Mouse (Mus musculus): ENCODE measurements at regions not wholly inside any gene's neighbourhood (a gene's known extent, or its start where the extent isn't known, plus 50 kb on each side); places are given as distances from the start of the nearest gene placed in this dataset.

GRCm38 (mm10) chr10:24484101-24484660 is 111.1 kb upstream of the Ccn2 start:
- Histone ChIP-seq H3K36me3 (ENCODE audit: control insufficient read depth, insufficient read depth, low read length) (no peaks in the 10 kb centered on the region), H3K4me1 (replicated peaks; ENCODE audit: control insufficient read depth, insufficient read depth, low read length) (no peaks in the 10 kb centered on the region; the same call in 1 of the 2 replicates), H3K4me3 (ENCODE audit: control insufficient read depth, insufficient read depth, low read length) (no peak overlapping the region), H3K27me3 (ENCODE audit: control insufficient read depth, insufficient read depth, low read length) (no peaks in the 10 kb centered on the region), H3K27ac (ENCODE audit: control insufficient read depth, insufficient read depth, low read length) (no peak overlapping the region)
- TF ChIP-seq POLR2A (IDR thresholded peaks at IDR 0.05; ENCODE audit: control insufficient read depth, extremely low read depth, insufficient read depth, low read length, poor library complexity) (no peak), CTCF (IDR thresholded peaks at IDR 0.05; ENCODE audit: borderline replicate concordance, control insufficient read depth, extremely low read depth, insufficient read depth, low read length, poor library complexity) (no peak)
- WGBS: 90% methylated on average over 5 of the region's 5 CpGs
- no peak for DNase-seq

- Histone ChIP-seq H3K36me3 (ENCODE audit: control insufficient read depth, insufficient read depth, low read length) (no peaks in the 10 kb centered on the region), H3K4me1 (replicated peaks; ENCODE audit: control insufficient read depth, insufficient read depth, low read length) (no peaks in the 10 kb centered on the region; the same call in 1 of the 2 replicates), H3K27ac (ENCODE audit: control insufficient read depth, insufficient read depth, low read length) (no peak overlapping the region), H3K4me3 (ENCODE audit: control insufficient read depth, insufficient read depth, low read length) (no peak overlapping the region), H3K27me3 (ENCODE audit: control insufficient read depth, insufficient read depth, low read length) (no peaks in the 10 kb centered on the region)
- DNase-seq: no peak
- TF ChIP-seq CTCF (IDR thresholded peaks at IDR 0.05; ENCODE audit: borderline replicate concordance, control insufficient read depth, extremely low read depth, insufficient read depth, low read length, poor library complexity): no peak
- no peak for TF ChIP-seq POLR2A (IDR thresholded peaks at IDR 0.05; ENCODE audit: control insufficient read depth, extremely low read depth, insufficient read depth, low read length, poor library complexity)
- WGBS: 95% methylated on average over 5 of the region's 5 CpGs
Observed at GRCm38 (mm10) chr10:24485461-24485860, 109.8 kb upstream of the Ccn2 start.

GRCm38 (mm10) chr10:24486224-24486623 is 109.0 kb upstream of the Ccn2 start:
- no peaks in the 10 kb centered on the region; the same call in 1 of the 2 replicates for H3K4me1 ChIP-seq (replicated peaks; ENCODE audit: control insufficient read depth, insufficient read depth, low read length)
- WGBS: 81% methylated on average over 1 of the region's 1 CpGs
- H3K36me3 ChIP-seq (ENCODE audit: control insufficient read depth, insufficient read depth, low read length): no peaks in the 10 kb centered on the region
- H3K27ac ChIP-seq (ENCODE audit: control insufficient read depth, insufficient read depth, low read length): no peak overlapping the region
- H3K4me3 ChIP-seq (ENCODE audit: control insufficient read depth, insufficient read depth, low read length): no peak overlapping the region
- TF ChIP-seq CTCF (IDR thresholded peaks at IDR 0.05; ENCODE audit: borderline replicate concordance, control insufficient read depth, extremely low read depth, insufficient read depth, low read length, poor library complexity): no peak
- no peak for TF ChIP-seq POLR2A (IDR thresholded peaks at IDR 0.05; ENCODE audit: control insufficient read depth, extremely low read depth, insufficient read depth, low read length, poor library complexity)
- no peaks in the 10 kb centered on the region for H3K27me3 ChIP-seq (ENCODE audit: control insufficient read depth, insufficient read depth, low read length)
- DNase-seq: no peak

GRCm38 (mm10) chr10:24487915-24488314 is 107.3 kb upstream of the Ccn2 start:
- Histone ChIP-seq H3K4me3 (ENCODE audit: control insufficient read depth, insufficient read depth, low read length) (no peak overlapping the region), H3K27me3 (ENCODE audit: control insufficient read depth, insufficient read depth, low read length) (no peaks in the 10 kb centered on the region), H3K27ac (ENCODE audit: control insufficient read depth, insufficient read depth, low read length) (no peak overlapping the region), H3K36me3 (ENCODE audit: control insufficient read depth, insufficient read depth, low read length) (no peaks in the 10 kb centered on the region), H3K4me1 (replicated peaks; ENCODE audit: control insufficient read depth, insufficient read depth, low read length) (no peaks in the 10 kb centered on the region)
- WGBS: 94% methylated on average over 3 of the region's 3 CpGs
- no peak for TF ChIP-seq POLR2A (IDR thresholded peaks at IDR 0.05; ENCODE audit: control insufficient read depth, extremely low read depth, insufficient read depth, low read length, poor library complexity)
- no peak for TF ChIP-seq CTCF (IDR thresholded peaks at IDR 0.05; ENCODE audit: borderline replicate concordance, control insufficient read depth, extremely low read depth, insufficient read depth, low read length, poor library complexity)
- no peak for DNase-seq

DNA sequence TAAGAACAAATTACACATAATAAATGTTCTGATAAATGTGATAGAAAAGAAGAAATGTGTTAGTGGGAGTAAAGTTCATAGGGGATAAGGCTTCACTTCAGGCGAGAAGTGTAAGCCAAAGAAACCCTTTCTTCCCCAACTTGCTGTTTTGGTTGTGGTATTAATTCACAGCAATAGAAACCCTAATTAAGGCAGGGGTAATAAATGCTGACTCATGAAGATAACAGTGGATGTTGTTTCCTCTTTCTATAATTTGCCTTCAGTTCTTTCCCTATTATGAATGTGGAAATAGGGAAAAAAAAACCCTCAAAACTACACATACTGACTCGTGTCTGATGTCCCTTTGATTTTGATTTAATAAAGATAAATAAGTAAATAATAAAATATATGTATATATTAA is 104.8 kb upstream of the Ccn2 start:
- WGBS: 79% methylated on average over 2 of the region's 2 CpGs
- no peaks in the 10 kb centered on the region for H3K36me3 ChIP-seq (ENCODE audit: control insufficient read depth, insufficient read depth, low read length)
- H3K27ac ChIP-seq (ENCODE audit: control insufficient read depth, insufficient read depth, low read length): no peak overlapping the region
- H3K4me3 ChIP-seq (ENCODE audit: control insufficient read depth, insufficient read depth, low read length): no peak overlapping the region
- DNase-seq: no peak
- no peaks in the 10 kb centered on the region for H3K27me3 ChIP-seq (ENCODE audit: control insufficient read depth, insufficient read depth, low read length)
- no peaks in the 10 kb centered on the region for H3K4me1 ChIP-seq (replicated peaks; ENCODE audit: control insufficient read depth, insufficient read depth, low read length)
- no peak for TF ChIP-seq POLR2A (IDR thresholded peaks at IDR 0.05; ENCODE audit: control insufficient read depth, extremely low read depth, insufficient read depth, low read length, poor library complexity)
- no peak for TF ChIP-seq CTCF (IDR thresholded peaks at IDR 0.05; ENCODE audit: borderline replicate concordance, control insufficient read depth, extremely low read depth, insufficient read depth, low read length, poor library complexity)

DNA sequence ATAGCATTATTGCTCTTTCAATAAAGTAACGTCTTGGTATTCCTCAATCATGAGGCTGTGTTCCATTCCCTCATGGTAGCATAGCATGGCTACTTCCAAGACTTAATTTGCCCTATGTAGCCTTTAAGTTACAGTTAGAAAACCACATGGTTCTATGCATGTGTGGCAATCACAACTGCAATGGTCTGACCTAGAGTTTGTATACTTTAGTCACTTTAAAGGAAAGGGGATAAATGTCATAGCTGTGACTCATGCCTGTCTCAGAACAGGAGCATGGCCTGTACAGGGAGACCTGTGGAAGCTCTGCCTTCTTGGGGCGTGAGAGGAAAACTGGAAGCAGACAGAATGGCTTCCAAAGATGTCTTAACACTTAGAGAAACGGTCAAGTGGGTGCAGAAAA is 103.4 kb upstream of the Ccn2 start:
- no peak overlapping the region for H3K27ac ChIP-seq (ENCODE audit: control insufficient read depth, insufficient read depth, low read length)
- no peaks in the 10 kb centered on the region for H3K4me1 ChIP-seq (replicated peaks; ENCODE audit: control insufficient read depth, insufficient read depth, low read length)
- no peak for DNase-seq
- H3K4me3 ChIP-seq (ENCODE audit: control insufficient read depth, insufficient read depth, low read length): no peak overlapping the region
- no peaks in the 10 kb centered on the region for H3K36me3 ChIP-seq (ENCODE audit: control insufficient read depth, insufficient read depth, low read length)
- TF ChIP-seq CTCF (IDR thresholded peaks at IDR 0.05; ENCODE audit: borderline replicate concordance, control insufficient read depth, extremely low read depth, insufficient read depth, low read length, poor library complexity) (no peak), POLR2A (IDR thresholded peaks at IDR 0.05; ENCODE audit: control insufficient read depth, extremely low read depth, insufficient read depth, low read length, poor library complexity) (no peak)
- no peaks in the 10 kb centered on the region for H3K27me3 ChIP-seq (ENCODE audit: control insufficient read depth, insufficient read depth, low read length)
- WGBS: 96% methylated on average over 3 of the region's 3 CpGs

GRCm38 (mm10) chr10:24493392-24493791 is 101.8 kb upstream of the Ccn2 start:
- WGBS: 62% methylated on average over 4 of the region's 4 CpGs
- Histone ChIP-seq H3K4me3 (ENCODE audit: control insufficient read depth, insufficient read depth, low read length) (no peak overlapping the region), H3K27ac (ENCODE audit: control insufficient read depth, insufficient read depth, low read length) (no peak overlapping the region), H3K36me3 (ENCODE audit: control insufficient read depth, insufficient read depth, low read length) (no peaks in the 10 kb centered on the region), H3K4me1 (replicated peaks; ENCODE audit: control insufficient read depth, insufficient read depth, low read length) (no peaks in the 10 kb centered on the region), H3K27me3 (ENCODE audit: control insufficient read depth, insufficient read depth, low read length) (no peaks in the 10 kb centered on the region)
- TF ChIP-seq POLR2A (IDR thresholded peaks at IDR 0.05; ENCODE audit: control insufficient read depth, extremely low read depth, insufficient read depth, low read length, poor library complexity) (no peak), CTCF (IDR thresholded peaks at IDR 0.05; ENCODE audit: borderline replicate concordance, control insufficient read depth, extremely low read depth, insufficient read depth, low read length, poor library complexity) (no peak)
- no peak for DNase-seq
